Mouse (Mus musculus): ENCODE data around the gene Cdkl2.

Gene Cdkl2

DNA sequence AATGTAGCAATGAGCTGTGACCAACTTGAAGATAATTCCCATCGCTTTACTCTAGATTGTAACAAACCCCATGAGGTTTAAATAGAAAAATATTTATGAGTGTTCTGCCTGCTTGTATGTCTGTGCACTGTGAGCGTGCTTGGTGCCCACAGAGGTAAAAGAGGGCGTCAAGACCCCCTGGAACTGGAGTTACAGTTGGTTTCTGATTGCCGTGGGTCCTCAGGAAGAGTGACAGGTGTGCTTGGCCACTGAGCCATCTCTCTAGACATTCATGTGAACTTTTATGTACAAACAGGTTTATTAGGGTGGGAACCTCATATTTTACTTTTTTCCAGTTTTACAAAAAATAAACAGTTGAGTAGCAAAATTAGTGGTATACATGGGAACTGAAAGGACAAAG lies at the start of gene Cdkl2:
Gene Cdkl2, minus strand, starts transcription at position 101 of the 400 bp plus-strand sequence.
- no peak for DNase-seq

- DNase-seq: no peak
These were observed 43.8 kb upstream of the Cdkl2 start for GRCm38 (mm10) chr5:92087469-92087868.

DNA sequence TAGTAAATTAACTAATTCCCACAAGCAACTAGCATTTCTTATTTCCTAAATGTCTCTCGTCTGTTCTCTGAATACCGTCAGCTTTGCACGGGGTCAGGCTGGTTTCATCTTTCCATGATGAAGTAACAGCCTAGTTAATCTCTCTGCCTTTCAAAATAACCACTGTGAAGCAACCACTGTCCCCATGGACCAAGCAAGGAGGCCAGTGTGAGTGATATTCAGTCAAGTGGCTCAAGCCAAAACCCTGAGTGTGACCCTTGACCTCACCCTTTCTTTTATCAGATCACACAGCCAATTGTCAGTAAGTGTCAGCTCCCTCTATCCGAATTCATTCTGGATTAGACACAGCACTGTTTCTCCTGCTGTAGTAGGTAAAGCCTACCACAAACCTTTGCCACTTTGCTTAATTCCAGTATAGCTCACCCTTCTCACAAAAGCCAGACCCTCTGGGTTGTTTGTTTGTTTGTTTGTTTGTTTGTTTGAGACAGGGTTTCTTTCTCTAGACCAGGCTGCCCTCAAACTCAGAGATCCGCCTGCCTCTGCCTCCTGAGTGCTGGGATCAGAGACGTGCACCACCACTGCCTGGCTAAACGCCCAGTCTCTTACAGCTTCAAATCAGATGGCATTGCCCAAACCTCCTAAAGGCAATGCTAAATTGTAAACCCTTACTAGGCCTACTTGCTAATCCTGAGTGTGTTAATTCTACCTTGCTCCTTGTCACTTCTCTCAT lies 42.3 kb upstream of the Cdkl2 start:
- no peak for DNase-seq

GRCm38 (mm10) chr5:92085246-92085645 lies 41.6 kb upstream of the Cdkl2 start:
- DNase-seq: no peak

DNA sequence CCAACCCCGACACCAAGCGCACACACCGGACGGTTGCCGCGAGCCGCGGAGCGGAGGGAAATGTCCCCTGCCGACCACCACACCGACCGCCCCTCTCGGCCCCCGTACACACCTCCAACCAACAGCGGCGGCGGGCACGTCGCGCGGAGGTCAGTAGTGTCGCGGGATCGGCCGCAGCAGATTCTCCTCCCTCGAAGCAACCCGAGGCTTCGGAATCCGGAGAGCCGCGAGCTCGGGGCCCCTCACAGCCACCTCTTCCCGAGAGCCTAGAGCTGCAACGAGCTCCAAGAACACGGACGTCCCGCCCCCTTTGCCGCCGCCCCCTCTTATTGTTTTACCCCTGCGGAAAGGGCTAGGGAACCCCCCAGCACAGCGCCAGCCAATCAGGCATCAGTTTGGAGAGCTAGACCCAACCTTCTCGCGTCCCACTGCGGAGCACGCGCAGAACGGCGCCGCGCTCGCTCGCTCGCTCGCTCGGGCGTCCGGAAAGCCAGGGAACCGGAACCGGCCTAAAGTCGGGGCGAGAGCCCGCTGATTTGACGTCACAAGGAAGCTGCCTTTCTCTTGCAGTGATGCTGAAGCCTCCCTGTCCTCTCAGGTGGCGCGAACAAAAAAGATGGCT lies 39.8 kb upstream of the Cdkl2 start, which contains the start of gene G3bp2:
Gene G3bp2, minus strand, starts transcription at position 303 of the 622 bp plus-strand sequence.
- peak; percentile 95 for DNase-seq

DNA sequence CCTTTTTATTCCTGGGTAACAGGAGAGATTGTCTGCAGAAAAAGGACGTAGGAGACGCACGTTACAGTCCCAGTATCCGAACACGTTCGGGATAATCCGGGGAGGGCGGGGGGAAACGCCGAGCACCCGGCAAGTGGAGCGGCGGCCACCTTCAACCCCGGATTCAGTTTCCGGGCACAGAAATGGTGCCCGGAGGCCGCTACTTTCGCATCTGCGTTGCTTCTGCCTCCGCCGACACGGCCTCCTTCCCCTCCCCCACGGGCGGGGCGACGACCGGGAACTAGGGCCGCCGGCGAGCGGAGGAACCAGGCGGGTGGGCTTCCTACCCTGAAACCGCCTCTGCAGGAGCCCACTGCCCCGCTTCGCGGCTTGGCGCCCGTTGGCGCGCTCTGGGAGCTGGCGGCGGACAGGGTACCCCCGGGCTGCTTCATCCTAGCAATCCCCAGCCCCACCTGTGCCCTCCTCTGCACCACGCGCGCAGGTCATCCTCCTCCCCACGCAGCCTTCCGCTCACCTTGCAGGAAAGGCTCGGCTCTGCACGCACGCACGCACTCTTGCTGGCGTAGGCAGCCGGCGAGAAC lies 39.2 kb upstream of the Cdkl2 start:
- DNase-seq: peak; percentile 76

DNA sequence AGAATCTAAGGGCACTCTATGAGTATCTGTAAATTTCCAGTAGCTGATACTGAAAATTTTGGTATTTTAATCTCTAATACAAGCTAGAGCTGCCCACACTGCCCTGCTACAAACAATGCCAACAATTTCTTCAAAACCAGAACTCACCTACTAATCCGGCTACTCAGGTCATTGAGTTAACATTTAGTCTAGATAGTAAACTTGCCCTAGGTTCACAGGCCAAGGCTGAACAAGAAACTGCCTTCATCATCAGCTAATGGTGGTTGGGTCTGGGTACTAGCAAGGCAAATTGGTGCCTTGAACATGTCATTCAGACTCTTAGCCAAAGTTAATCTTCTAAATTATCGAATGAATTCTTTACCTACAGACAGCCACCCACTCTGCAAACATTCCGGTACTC lies 37.6 kb upstream of the Cdkl2 start:
- DNase-seq: no peak

- DNase-seq: no peak
These were observed 36.7 kb upstream of the Cdkl2 start for GRCm38 (mm10) chr5:92080400-92080799.

DNA sequence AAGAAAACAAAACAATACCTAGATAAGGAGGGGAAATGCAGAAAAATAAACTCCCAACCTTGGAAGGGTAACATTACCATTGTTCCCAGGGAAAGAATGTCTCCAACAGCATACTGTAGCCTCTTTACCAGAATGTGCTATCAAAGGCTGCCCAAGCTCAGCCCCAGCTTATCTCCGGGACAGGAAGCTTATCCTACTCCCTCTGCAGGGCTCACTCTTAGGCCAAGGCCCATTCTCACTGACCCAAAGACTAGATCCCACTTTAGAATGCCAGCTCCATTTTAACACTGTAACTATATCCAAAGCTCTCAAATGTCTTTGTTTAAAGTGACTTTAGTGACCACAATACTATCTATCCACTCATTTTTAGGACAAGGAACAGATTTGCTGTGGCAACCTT lies 35.6 kb upstream of the Cdkl2 start:
- no peak for DNase-seq

- no peak for DNase-seq
These were observed 35.1 kb upstream of the Cdkl2 start for GRCm38 (mm10) chr5:92078751-92079150.

DNA sequence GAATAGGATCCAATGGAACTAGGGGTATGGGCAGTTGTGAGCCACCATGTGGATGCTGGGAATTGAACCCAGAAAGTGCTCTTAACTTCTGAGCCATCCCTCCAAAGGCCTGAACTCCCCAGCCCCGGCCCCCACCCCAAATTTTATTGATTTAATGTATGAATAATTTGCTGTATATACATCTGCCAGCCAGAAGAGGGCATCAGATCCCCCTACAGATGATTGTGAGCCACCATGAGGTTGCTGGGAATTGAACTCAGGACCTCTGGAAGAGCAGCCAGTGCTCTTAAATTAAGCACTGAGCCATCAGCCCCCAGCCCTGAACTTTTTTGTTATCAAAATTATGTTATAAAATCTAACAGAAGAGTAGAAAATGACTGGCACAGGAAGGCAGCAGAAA lies 32.6 kb upstream of the Cdkl2 start:
- DNase-seq: no peak

DNA sequence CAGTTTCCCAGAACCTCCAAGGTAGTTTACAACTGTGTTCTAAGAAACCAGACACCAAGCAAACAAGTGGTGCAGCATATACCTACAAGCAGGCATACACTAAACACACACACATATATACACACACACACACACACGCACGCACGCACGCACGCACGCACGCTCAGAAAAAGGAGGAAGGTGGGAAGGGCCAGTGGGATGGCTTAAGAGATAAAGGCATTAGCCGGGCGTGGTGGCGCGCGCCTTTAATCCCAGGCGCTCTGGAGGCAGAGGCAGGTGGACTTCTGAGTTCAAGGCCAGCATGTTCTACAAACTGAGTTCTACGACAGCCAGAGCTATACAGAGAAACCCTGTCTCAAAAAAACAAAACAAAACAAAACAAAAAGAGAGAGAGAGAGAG lies 30.4 kb upstream of the Cdkl2 start:
- no peak for DNase-seq

DNA sequence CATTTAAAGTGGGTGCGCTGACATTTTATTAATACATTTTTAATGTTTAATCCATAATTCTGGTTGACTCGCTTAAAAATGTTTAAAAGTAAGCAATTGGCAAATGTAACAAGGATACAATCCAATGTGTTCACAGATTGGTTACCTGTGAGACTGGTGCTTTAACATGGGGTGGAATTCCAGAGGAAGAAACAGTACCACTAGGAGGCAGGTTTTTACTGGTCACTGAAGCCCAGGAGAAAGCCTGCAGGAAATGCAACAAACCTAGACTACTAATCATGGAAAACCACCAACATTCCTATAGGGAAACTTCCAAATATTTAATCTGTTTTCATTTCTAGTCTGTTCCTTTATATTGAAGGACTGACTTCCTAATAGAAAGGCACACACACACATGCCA lies 19.5 kb upstream of the Cdkl2 start:
- no peak for DNase-seq

DNA sequence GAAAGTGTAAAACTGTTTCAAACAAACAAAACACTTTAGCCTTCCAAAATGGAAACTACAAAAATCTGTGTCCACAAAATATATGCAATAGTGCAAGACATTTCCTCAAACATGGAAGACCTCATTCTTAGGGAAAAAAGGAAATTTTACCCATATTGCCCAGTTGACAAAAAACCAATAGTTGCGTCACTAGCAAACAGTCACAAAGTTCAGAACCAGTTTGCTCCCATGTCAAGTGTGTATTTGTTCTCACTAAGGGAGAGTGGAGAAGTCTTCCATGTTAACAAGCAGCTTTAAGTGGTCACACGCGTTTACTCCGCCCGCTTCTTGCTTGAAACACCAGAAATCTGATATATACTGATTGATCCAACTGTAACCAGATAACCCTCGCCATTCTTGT lies 9.2 kb upstream of the Cdkl2 start:
- DNase-seq: no peak

- DNase-seq: no peak
These were observed 6.7 kb upstream of the Cdkl2 start for GRCm38 (mm10) chr5:92050419-92050818.

GRCm38 (mm10) chr5:92042377-92043348 lies 1.0 kb downstream of the Cdkl2 start:
- peak; percentile 96 for DNase-seq

- DNase-seq: no peak
These were observed 23.7 kb downstream of the Cdkl2 start for GRCm38 (mm10) chr5:92019960-92020359.

DNA sequence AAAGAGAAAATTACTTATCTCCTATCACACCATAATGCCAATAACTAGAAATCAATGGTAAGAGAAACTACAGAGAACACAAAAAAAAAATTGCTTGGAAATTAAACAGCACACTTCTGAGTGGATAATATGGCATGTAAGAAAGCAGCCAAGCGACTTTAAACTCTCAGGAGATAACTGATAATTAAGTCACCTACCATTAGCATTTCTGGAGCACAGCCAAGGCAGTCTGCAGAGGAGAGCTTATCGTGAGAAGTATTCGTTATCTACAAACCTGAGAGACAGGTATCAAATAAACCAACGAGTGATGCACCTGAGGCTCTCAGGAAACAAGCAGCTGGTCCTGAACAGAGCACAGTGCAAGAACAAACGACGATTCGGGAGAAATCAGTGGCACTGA lies 31.9 kb downstream of the Cdkl2 start:
- DNase-seq: no peak

DNA sequence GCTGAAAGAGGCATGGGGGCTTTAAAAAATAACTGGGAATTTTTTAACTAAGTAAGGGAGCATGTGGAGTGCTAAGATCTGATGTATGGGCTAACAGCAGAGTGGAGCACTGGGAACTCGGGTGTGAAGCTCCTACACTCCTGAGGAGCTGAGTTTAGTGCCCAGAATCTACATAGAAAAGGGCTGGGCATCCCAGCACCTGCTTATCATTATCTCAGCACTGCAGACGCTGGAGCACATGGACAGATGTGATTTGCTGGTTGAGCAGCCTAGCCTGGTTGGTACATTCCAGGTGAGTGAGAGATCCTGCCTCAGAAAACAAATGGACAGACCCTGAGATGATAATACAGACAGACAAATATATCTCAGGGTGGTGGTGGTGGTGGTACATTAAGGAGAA lies 33.9 kb downstream of the Cdkl2 start:
- no peak for DNase-seq

- no peak for DNase-seq
These were observed 40.7 kb downstream of the Cdkl2 start for GRCm38 (mm10) chr5:92003011-92003410.

- DNase-seq: no peak
These were observed 42.9 kb downstream of the Cdkl2 start for GRCm38 (mm10) chr5:92000770-92001169.

DNA sequence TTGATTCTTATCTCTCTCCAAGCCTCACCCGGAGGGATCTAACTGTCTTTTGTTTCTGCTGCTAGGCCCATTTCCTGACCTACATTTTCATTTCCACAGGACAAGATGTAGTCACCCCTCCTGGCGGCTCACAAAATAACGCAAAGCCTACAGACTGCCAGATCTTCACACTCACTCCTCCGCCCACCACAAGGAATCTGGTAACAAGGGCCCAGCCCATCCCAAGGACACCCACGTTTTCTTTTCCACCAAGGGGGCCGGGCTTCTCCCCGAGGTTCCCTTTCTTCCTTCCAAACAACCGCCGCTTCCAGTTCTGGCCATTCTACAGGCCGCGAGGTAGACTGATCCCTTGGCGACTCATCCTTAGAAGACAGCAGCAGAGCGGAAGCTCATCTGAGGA lies 49.1 kb downstream of the Cdkl2 start:
- DNase-seq: no peak

DNA sequence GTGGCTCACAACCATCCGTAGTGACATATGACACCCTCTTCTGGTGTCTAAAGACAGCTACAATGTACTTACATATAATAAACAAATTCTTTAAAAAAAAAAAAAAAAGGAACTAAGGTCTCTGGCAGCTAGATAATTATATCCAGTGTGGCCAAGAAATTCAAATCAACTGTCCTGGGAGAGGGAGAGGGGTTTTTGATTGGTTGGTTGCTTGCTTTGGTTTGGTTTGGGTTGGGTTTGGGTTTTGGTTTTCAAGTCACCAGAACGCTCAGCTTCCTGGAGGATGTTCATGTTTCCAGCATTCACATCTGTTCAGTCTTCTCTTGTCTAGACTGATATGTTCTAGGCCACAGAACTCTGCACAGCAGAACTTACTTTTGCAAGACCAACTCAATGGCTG lies 50.6 kb downstream of the Cdkl2 start:
- DNase-seq: no peak
